Mouse (Mus musculus) olfactory bulb, adult 2 months (tissue): ENCODE data around the gene Ctdsp1. TPM values are rescaled to one million over a fixed set of nuclear protein-coding genes. Genes with fewer than 3 reads are reported as not detected.

Experiments used
- H3K27ac ChIP-seq: fragments of 200-500 bp; 2 replicates; pipeline ENCODE4 v1.5.1; 2012; ENCODE audit warnings: low read depth, low read length; ENCODE audit not compliant: insufficient read depth
- H3K4me1 ChIP-seq: fragments of 200-500 bp; 2 replicates; pipeline ENCODE4 v1.6.1; 2012; ENCODE audit warnings: low read length; ENCODE audit not compliant: control insufficient read depth, insufficient read depth
- H3K4me3 ChIP-seq: fragments of 200-500 bp; 2 replicates; pipeline ENCODE4 v1.5.1; 2012; ENCODE audit warnings: mild to moderate bottlenecking, low read depth, low read length, moderate library complexity; ENCODE audit not compliant: insufficient read depth
- CTCF ChIP-seq: fragments of 200-500 bp; IDR thresholded peaks from 2 replicates; pipeline ENCODE4 v1.5.1; 2012; ENCODE audit warnings: low read depth, mild to moderate bottlenecking, low read length, moderate library complexity; ENCODE audit not compliant: insufficient read depth
- POLR2A ChIP-seq: fragments of 200-500 bp; IDR thresholded peaks from 2 replicates; pipeline ENCODE4 v1.6.1; 2012; ENCODE audit warnings: mild to moderate bottlenecking, low read depth, low read length, moderate library complexity; ENCODE audit not compliant: insufficient read depth
- WGBS: fragments of 180-500 bp; shearing (Covaris S2); methylation state at CpG from one replicate; pipeline ENCODE4 v1.1.7; 2018; 5-methylcytosine and 5-hydroxymethylcytosine counted together
- polyA plus RNA-seq: library from polyadenylated mRNA; stranded (reverse); fragments of >200 nt; gene quantifications from 2 replicates; pipeline ENCODE4 v1.2.4, GENCODE M21; 2012; ENCODE audit warnings: low replicate concordance; ENCODE audit not compliant: missing spikeins, insufficient read depth, insufficient read length

Gene Ctdsp1
- polyA plus RNA-seq, 1 experiment = not detected

DNA sequence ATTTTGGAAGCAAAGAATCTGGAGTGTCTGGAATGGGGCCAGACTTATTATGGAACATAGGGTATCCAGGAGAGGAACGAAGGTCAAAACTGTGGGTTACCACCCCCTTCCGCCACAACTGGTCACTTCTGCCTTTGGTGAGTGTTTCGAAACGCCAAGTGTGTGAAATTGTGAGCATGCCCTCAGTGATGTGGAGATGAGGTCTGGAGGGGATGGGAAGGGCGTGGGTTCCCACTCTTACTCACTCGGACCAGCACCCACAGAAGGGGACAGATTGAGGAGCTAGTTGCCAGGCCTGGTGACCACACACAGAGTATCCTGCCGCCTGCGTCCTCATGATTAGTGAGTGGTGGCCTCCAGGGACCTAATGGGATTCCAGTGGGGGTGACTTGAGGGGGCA is 16.3 kb upstream of the Ctdsp1 start, which contains the start of gene Slc11a1:
Gene Slc11a1 (plus strand): TSS at position 216 of the 400 bp plus-strand sequence.
- H3K4me3 ChIP-seq = no peak within 1 kb of the TSS
- H3K27ac ChIP-seq = no peak within 1 kb of the TSS
- TF ChIP-seq POLR2A = no peak
- no peak for TF ChIP-seq CTCF
- 85% methylated on average over 8 of the region's 8 CpGs for WGBS
- H3K4me1 ChIP-seq = peaks cover 13% of the 10 kb centered on the region

GRCm38 (mm10) chr1:74375561-74375960 is 15.7 kb upstream of the Ctdsp1 start:
- H3K27ac ChIP-seq = no peak overlapping the region
- TF ChIP-seq CTCF (no peak), POLR2A (no peak)
- no peak overlapping the region for H3K4me3 ChIP-seq
- peaks cover 13% of the 10 kb centered on the region for H3K4me1 ChIP-seq
- 78% methylated on average over 10 of the region's 10 CpGs for WGBS

DNA sequence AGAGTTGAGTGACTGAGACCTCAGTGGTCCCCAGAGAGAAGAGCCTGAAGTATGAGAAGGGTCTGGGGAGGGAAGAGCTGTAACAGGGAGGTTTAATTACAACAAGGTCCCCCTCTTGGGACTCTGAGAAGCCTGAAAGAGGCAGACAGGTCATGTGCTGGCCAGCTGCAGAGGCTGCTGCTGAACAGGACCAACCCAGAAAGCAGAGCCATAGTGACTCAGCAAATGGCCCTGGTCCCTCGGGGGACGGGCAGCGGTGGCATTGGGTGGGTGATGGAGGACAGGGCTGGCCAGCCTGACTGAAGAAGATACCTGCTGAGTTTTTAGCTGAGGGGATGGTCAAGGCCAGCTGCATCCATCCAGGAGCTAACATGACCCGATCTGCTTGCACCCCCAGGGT is 14.9 kb upstream of the Ctdsp1 start:
- H3K4me1 ChIP-seq = peaks cover 13% of the 10 kb centered on the region
- no peak overlapping the region for H3K4me3 ChIP-seq
- no peak overlapping the region for H3K27ac ChIP-seq
- WGBS = 75% methylated on average over 4 of the region's 4 CpGs
- TF ChIP-seq POLR2A = no peak
- no peak for TF ChIP-seq CTCF

DNA sequence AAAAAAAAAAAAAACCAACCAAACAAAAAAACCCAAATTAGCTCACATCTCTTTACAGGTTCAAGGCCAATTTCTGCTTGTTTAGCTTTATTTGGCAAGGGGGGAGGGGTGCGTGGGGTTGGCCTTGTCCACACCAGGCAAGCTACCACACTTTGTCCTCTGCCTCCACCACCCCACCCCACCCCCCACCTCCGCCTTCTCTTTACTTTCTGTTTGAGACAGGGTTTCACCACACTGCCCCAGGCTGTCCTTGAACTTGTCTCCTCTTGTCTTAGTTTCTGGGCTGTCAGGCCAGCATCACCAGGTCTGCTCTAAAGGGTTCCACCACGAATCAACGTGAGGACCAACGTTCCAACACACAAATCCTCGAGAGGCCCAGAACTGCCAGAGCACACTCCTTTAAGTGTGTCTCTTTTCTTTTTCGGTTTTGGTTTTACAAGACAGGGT is 12.2 kb upstream of the Ctdsp1 start:
- TF ChIP-seq POLR2A (no peak), CTCF (no peak)
- H3K4me1 ChIP-seq = peaks cover 13% of the 10 kb centered on the region
- 87% methylated on average over 7 of the region's 7 CpGs for WGBS
- no peak overlapping the region for H3K27ac ChIP-seq
- H3K4me3 ChIP-seq = no peak overlapping the region

GRCm38 (mm10) chr1:74380484-74380883 is 10.8 kb upstream of the Ctdsp1 start:
- TF ChIP-seq CTCF (no peak), POLR2A (no peak)
- WGBS = 90% methylated on average over 5 of the region's 5 CpGs
- H3K4me3 ChIP-seq = no peak overlapping the region
- H3K4me1 ChIP-seq = peaks cover 10% of the 10 kb centered on the region
- H3K27ac ChIP-seq = no peak overlapping the region

GRCm38 (mm10) chr1:74381588-74382021 is 9.7 kb upstream of the Ctdsp1 start:
- H3K4me3 ChIP-seq = no peak overlapping the region
- 95% methylated on average over 10 of the region's 10 CpGs for WGBS
- H3K4me1 ChIP-seq = peaks cover 3% of the 10 kb centered on the region
- H3K27ac ChIP-seq = no peak overlapping the region
- TF ChIP-seq POLR2A = no peak
- TF ChIP-seq CTCF = no peak

- TF ChIP-seq POLR2A = no peak
- TF ChIP-seq CTCF = no peak
- H3K4me3 ChIP-seq = no peak overlapping the region
- peaks cover 6% of the 10 kb centered on the region for H3K4me1 ChIP-seq
- 93% methylated on average over 13 of the region's 13 CpGs for WGBS
- H3K27ac ChIP-seq = no peak overlapping the region
Measured at GRCm38 (mm10) chr1:74383385-74383784, 7.9 kb upstream of the Ctdsp1 start.

- Histone ChIP-seq H3K4me1 (peaks cover 7% of the 10 kb centered on the region), H3K4me3 (no peak overlapping the region), H3K27ac (no peak overlapping the region)
- no peak for TF ChIP-seq POLR2A
- TF ChIP-seq CTCF = no peak
- WGBS = 87% methylated on average over 8 of the region's 8 CpGs
Measured at GRCm38 (mm10) chr1:74384525-74384924, 6.8 kb upstream of the Ctdsp1 start.

- Histone ChIP-seq H3K27ac (no peak overlapping the region), H3K4me3 (no peak overlapping the region), H3K4me1 (peaks cover 13% of the 10 kb centered on the region)
- 97% methylated on average over 10 of the region's 10 CpGs for WGBS
- TF ChIP-seq CTCF = no peak
- TF ChIP-seq POLR2A = no peak
Measured at GRCm38 (mm10) chr1:74385064-74385463, 6.2 kb upstream of the Ctdsp1 start.

DNA sequence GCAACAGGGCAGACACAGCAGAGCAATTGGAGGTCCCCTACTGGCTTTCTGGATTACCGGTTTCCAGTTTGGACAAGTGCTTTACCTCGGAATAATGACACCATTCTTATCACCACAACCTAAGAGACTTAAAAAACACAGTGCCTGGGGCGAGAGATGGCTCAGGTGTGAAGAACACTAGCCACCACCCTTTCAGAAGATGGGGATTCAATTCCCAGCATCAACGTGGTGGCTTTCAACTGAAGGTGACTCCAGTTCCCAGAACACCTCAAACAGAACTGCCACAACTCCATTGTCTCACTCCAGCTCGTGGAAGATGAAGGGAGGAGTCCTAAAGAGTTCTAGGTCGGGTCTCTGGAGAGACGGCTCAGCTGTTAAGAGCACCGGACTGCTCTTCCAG is 5.8 kb upstream of the Ctdsp1 start:
- no peak for TF ChIP-seq POLR2A
- TF ChIP-seq CTCF = no peak
- no peak overlapping the region for H3K27ac ChIP-seq
- H3K4me3 ChIP-seq = no peak overlapping the region
- H3K4me1 ChIP-seq = peaks cover 17% of the 10 kb centered on the region
- WGBS = 90% methylated on average over 8 of the region's 8 CpGs
